8 mouse cellular contexts compared by ENCODE assay signal in the genomic region with DNA sequence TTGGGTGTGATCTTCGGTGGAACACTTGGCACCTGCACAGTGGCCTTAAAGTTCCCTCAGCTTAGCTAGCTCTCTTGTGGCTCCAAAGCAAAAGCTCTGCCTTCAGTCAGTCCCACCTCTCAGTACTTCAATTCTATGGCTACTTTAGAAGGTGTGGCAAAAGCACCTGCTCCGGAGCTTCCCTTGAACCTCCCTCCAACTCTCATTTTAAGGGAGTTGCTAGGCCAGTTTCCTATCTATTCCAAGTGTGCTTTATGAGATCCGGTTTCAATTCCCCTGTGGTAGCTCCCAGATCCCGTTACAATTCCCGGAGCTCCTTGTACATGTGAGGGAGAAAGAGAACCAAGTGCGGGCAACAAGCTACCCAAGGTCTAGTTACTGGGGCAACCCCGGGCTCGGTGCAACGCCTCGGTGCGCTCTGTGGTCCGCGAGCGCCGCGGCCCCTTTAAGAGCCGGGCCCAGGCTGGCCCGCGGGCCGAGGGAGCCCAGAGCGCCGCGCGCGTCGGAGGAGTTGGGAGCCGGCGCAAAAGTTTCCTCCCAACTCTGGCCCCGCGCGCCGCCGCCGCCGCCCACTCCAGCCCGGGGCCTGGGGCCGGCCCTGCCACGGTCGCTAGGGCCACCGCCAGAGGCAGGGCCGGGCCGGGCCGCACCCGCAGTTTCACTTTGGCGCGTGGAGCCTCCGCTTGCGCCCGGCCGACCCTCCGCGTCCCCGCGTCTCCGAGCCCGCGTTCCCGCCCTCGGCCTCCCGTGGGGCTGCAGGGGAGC. TPM values are rescaled to one million over a fixed set of nuclear protein-coding genes. Genes with fewer than 3 reads are reported as not detected.
DNase-seq lines count a peak whose midpoint lies in the region; ATAC-seq and TF ChIP-seq lines count a peak whose summit lies in the region.

A gene (plus strand): TSS at position 478 of the 765 bp plus-strand sequence.

- peak; percentile 75 for DNase-seq in forebrain, embryonic 14.5 days (ENCODE audit: low spot score)
- peak; percentile 80 to 81 for DNase-seq in heart, postnatal 10 days
- peak; percentile 83 for DNase-seq in kidney, postnatal 14 days
- DNase-seq in lung, adult 2 months = peak; percentile 67
- peak; percentile 21 for DNase-seq in thymus, postnatal 25 days

- ATAC-seq in forebrain, embryonic 14.5 days = peak; percentile 92
- ATAC-seq in neural tube, embryonic 15.5 days (ENCODE audit: low FRiP score) = peak; percentile 80

- H3K9me3 ChIP-seq in E14TG2a.4 (ENCODE audit: low read length) = no peaks in the 10 kb centered on the region
- H3K9me3 ChIP-seq in forebrain, embryonic 14.5 days (replicated peaks; ENCODE audit: control insufficient read depth, low read length) = no peaks in the 10 kb centered on the region
- no peaks in the 10 kb centered on the region for H3K9me3 ChIP-seq in neural tube, embryonic 15.5 days (replicated peaks)

- peak within 1 kb of the TSS; percentile 77 for H3K9ac ChIP-seq in forebrain, embryonic 14.5 days (ENCODE audit: low read length)
- H3K9ac ChIP-seq in neural tube, embryonic 15.5 days (replicated peaks) = peak within 1 kb of the TSS; percentile 68

- H3K36me3 ChIP-seq in E14TG2a.4 (ENCODE audit: insufficient read depth, low read length) = no peaks in the 10 kb centered on the region
- no peaks in the 10 kb centered on the region for H3K36me3 ChIP-seq in forebrain, embryonic 14.5 days (ENCODE audit: control insufficient read depth, insufficient read depth, low read length)
- no peaks in the 10 kb centered on the region for H3K36me3 ChIP-seq in neural tube, embryonic 15.5 days

- TF ChIP-seq CTCF in E14TG2a.4 (conservative IDR thresholded peaks at IDR 0.05; ENCODE audit: low read length) = no peak
- TF ChIP-seq CTCF in bone marrow, adult 2 months (IDR thresholded peaks at IDR 0.05; ENCODE audit: control insufficient read depth, insufficient read depth, low read length) = no peak
- no peak for TF ChIP-seq CTCF in lung, adult 2 months (IDR thresholded peaks at IDR 0.05; ENCODE audit: insufficient read depth, low read length)

- H3K27me3 ChIP-seq in E14TG2a.4 (ENCODE audit: insufficient read depth, low read length) = peaks cover 45% of the 10 kb centered on the region
- H3K27me3 ChIP-seq in forebrain, embryonic 14.5 days (replicated peaks; ENCODE audit: control insufficient read depth, insufficient read depth, low read length) = no peaks in the 10 kb centered on the region
- H3K27me3 ChIP-seq in neural tube, embryonic 15.5 days (replicated peaks) = no peaks in the 10 kb centered on the region; the same call in 1 of the 2 replicates

- peaks cover 8% of the 10 kb centered on the region for H3K4me1 ChIP-seq in E14TG2a.4 (replicated peaks; ENCODE audit: low read depth, low read length)
- H3K4me1 ChIP-seq in bone marrow, adult 2 months (ENCODE audit: control insufficient read depth, insufficient read depth, low read length) = no peaks in the 10 kb centered on the region
- H3K4me1 ChIP-seq in forebrain, embryonic 14.5 days (ENCODE audit: control insufficient read depth, insufficient read depth, low read length) = no peaks in the 10 kb centered on the region; the same call in 1 of the 2 replicates
- H3K4me1 ChIP-seq in lung, adult 2 months (ENCODE audit: control insufficient read depth, insufficient read depth, low read length) = peaks cover 7% of the 10 kb centered on the region
- H3K4me1 ChIP-seq in neural tube, embryonic 15.5 days = peaks cover 15% of the 10 kb centered on the region

- H3K4me2 ChIP-seq in forebrain, embryonic 14.5 days (ENCODE audit: low read length) = peak within 1 kb of the TSS; percentile 98
- peak within 1 kb of the TSS; percentile 95 for H3K4me2 ChIP-seq in neural tube, embryonic 15.5 days

- intact Hi-C loops in heart, postnatal 10 days (cut with DNase I) = loop anchor here (5.0 kb wide), 3 partner anchors 134 to 1064 kb away; a partner anchor contains a TSS

- H3K4me3 ChIP-seq in E14TG2a.4 (replicated peaks; ENCODE audit: low read length) = peak within 1 kb of the TSS; percentile 83
- peak within 1 kb of the TSS; percentile 66 for H3K4me3 ChIP-seq in bone marrow, adult 2 months (replicated peaks; ENCODE audit: control insufficient read depth, low read depth, low read length)
- peak within 1 kb of the TSS; percentile 74 for H3K4me3 ChIP-seq in forebrain, embryonic 14.5 days (ENCODE audit: low read depth, low read length)
- peak within 1 kb of the TSS; percentile 98 for H3K4me3 ChIP-seq in lung, adult 2 months (replicated peaks; ENCODE audit: extremely low read depth, low read depth, low read length)
- peak within 1 kb of the TSS; percentile 81 for H3K4me3 ChIP-seq in neural tube, embryonic 15.5 days (replicated peaks)

- under 1% methylated on average over 60 of the region's 60 CpGs for WGBS in bone marrow, adult 2 months
- 1% methylated on average over 57 of the region's 60 CpGs for WGBS in forebrain, embryonic 14.5 days
- WGBS in lung, adult 2 months = under 1% methylated on average over 60 of the region's 60 CpGs
- WGBS in neural tube, embryonic 15.5 days = 1% methylated on average over 60 of the region's 60 CpGs

- H3K27ac ChIP-seq in bone marrow, adult 2 months (ENCODE audit: control insufficient read depth, insufficient read depth, low read depth, low read length, poor library complexity) = peak within 1 kb of the TSS; percentile 39; the same call in 1 of the 2 replicates
- 0 out of 2 replicates have a peak within 1 kb of the TSS, but pooled peaks have one; percentile 33 for H3K27ac ChIP-seq in forebrain, embryonic 14.5 days (ENCODE audit: low read depth, low read length)
- H3K27ac ChIP-seq in neural tube, embryonic 15.5 days (replicated peaks) = peak within 1 kb of the TSS; percentile 37; the same call in 1 of the 2 replicates

- TF ChIP-seq POLR2A in bone marrow, adult 2 months (IDR thresholded peaks at IDR 0.05; ENCODE audit: borderline replicate concordance, control insufficient read depth, low read depth, low read length) = no peak
- TF ChIP-seq POLR2A in lung, adult 2 months (IDR thresholded peaks at IDR 0.05; ENCODE audit: borderline replicate concordance, extremely low read depth, low read depth, low read length) = 0 out of 2 replicates have a peak, but pooled peaks have one; percentile 22

RNA-seq across cellular contexts. Expression of the gene that starts here (rescaled TPM):
- polyA plus RNA-seq in bone marrow, adult 2 months (2011; ENCODE audit: insufficient read depth, insufficient read length, low replicate concordance, missing spikeins) = 3.0 and 9.7 TPM in 2 replicates
- polyA plus RNA-seq in forebrain, embryonic 14.5 days (2014; fragmentation: Nextera tagmentation; extraction: Ambion mirVana) = 4.3 and 5.9 TPM in 2 replicates
- total RNA-seq in heart, postnatal 10 days (2021) = 10 to 100 TPM; 16.4 to 16.6 TPM
- polyA plus RNA-seq in lung, adult 2 months (2012; rRNA removed) = 5.7 and 9.3 TPM in 2 replicates
- 8.6 and 10.2 TPM in 2 replicates for polyA plus RNA-seq in neural tube, embryonic 15.5 days (2015; fragmentation: Nextera tagmentation; extraction: Ambion mirVana)

Comparison
In these comparisons a context has a peak if more than half of its experiments do, and no peak if none do; other contexts are left out.
1. Peak in every context shown above with its lines: DNase-seq, ATAC-seq, H3K4me3 ChIP-seq and H3K27ac ChIP-seq.
2. DNase-seq: peak in every context shown above with its lines; median percentile 83 in kidney, postnatal 14 days; 80 in heart, postnatal 10 days; 75 in forebrain, embryonic 14.5 days; 67 in lung, adult 2 months; 21 in thymus, postnatal 25 days.